In genomic region chr16:36985636-36986042, GRCm38 (mm10) we compare ENCODE assay signal across 1 mouse cellular context.
TF ChIP-seq lines count a peak whose summit lies in the region.

No protein-coding gene starts in this region.

TF ChIP-seq in CH12.LX, 34 proteins besides CTCF, POLR2A, EP300 and RAD21 (continued from another document):
- TF ChIP-seq ELF1 (IDR thresholded peaks at IDR 0.05; ENCODE audit: low read depth, low read length) (peak; percentile 74), POLR2AphosphoS2 (IDR thresholded peaks at IDR 0.05; ENCODE audit: low read depth, low read length) (0 out of 2 replicates have a peak, but pooled peaks have one; percentile 48), IRF4 (IDR thresholded peaks at IDR 0.05; ENCODE audit: low read depth, low read length) (peak; percentile 58; the same call in 1 of the 2 replicates), SIN3A (IDR thresholded peaks at IDR 0.05; ENCODE audit: low read length) (peak; percentile 80; the same call in 1 of the 2 replicates), CHD2 (IDR thresholded peaks at IDR 0.05; ENCODE audit: low read length) (no peak), JUND (conservative IDR thresholded peaks at IDR 0.05; ENCODE audit: low read depth, low read length) (no peak), ZMIZ1 (IDR thresholded peaks at IDR 0.05; ENCODE audit: low read depth, low read length) (0 out of 2 replicates have a peak, but pooled peaks have one; percentile 39), MAX (IDR thresholded peaks at IDR 0.05; ENCODE audit: low read length) (peak; percentile 46; the same call in 1 of the 2 replicates), TBP (conservative IDR thresholded peaks at IDR 0.05; ENCODE audit: low read depth, low read length) (peak; percentile 84; the same call in 1 of the 2 replicates), RCOR1 (conservative IDR thresholded peaks at IDR 0.05; ENCODE audit: low read depth, low read length) (no peak), ZC3H11A (IDR thresholded peaks at IDR 0.05; ENCODE audit: low read depth, low read length) (no peak), MYC (IDR thresholded peaks at IDR 0.05; ENCODE audit: low read depth, low read length) (no peak; the same call in 1 of the 2 replicates), MAFK (IDR thresholded peaks at IDR 0.05; ENCODE audit: insufficient replicate concordance, low read length) (no peak), BHLHE40 (IDR thresholded peaks at IDR 0.05; ENCODE audit: low read depth, low read length) (peak; percentile 34; the same call in 1 of the 2 replicates), SMC3 (IDR thresholded peaks at IDR 0.05; ENCODE audit: low read depth, low read length) (no peak), GABPA (IDR thresholded peaks at IDR 0.05; ENCODE audit: insufficient replicate concordance, low read depth, low read length) (no peak), CHD1 (IDR thresholded peaks at IDR 0.05; ENCODE audit: low read depth, low read length) (no peak), MAZ (IDR thresholded peaks at IDR 0.05; ENCODE audit: low read depth, low read length) (no peak), USF2 (conservative IDR thresholded peaks at IDR 0.05; ENCODE audit: low read depth, low read length) (no peak), TCF12 (IDR thresholded peaks at IDR 0.05; ENCODE audit: low read depth, low read length) (no peak), UBTF (IDR thresholded peaks at IDR 0.05; ENCODE audit: low read depth, low read length) (no peak), ETS1 (conservative IDR thresholded peaks at IDR 0.05; ENCODE audit: low read depth, low read length) (0 out of 2 replicates have a peak, but pooled peaks have one; percentile 16)
TF ChIP-seq in CH12.LX: peak in this region for 11.
